Mouse (Mus musculus) testis, adult 2 months (tissue): Measurements from ENCODE around the gene Add3. TPM values are rescaled to one million over a fixed set of nuclear protein-coding genes. Genes with fewer than 3 reads are reported as not detected.

ENCODE experiments used
- H3K27ac ChIP-seq: fragments of 200-500 bp; 2 replicates; pipeline ENCODE4 v1.5.1; 2012; ENCODE audit warnings: low read depth, low read length; ENCODE audit not compliant: control insufficient read depth, insufficient read depth
- H3K27me3 ChIP-seq: fragments of 200-500 bp; 2 replicates; pipeline ENCODE4 v1.6.1; 2012; ENCODE audit warnings: mild to moderate bottlenecking, low read length, moderate library complexity; ENCODE audit not compliant: control insufficient read depth, insufficient read depth
- H3K36me3 ChIP-seq: fragments of 200-500 bp; 2 replicates; pipeline ENCODE4 v1.6.1; 2012; ENCODE audit warnings: mild to moderate bottlenecking, low read length; ENCODE audit not compliant: control insufficient read depth, insufficient read depth
- H3K4me1 ChIP-seq: fragments of 200-500 bp; 2 replicates; pipeline ENCODE4 v1.6.1; 2012; ENCODE audit warnings: low read length; ENCODE audit not compliant: control insufficient read depth, insufficient read depth
- H3K4me3 ChIP-seq: fragments of 200-500 bp; 2 replicates; pipeline ENCODE4 v1.5.1; 2012; ENCODE audit warnings: low read depth, mild to moderate bottlenecking, low read length, moderate library complexity, mixed read lengths; ENCODE audit not compliant: control insufficient read depth
- CTCF ChIP-seq: fragments of 200-500 bp; IDR thresholded peaks from 2 replicates; pipeline ENCODE4 v1.5.1; 2012; ENCODE audit warnings: low read depth, mild to moderate bottlenecking, inconsistent platforms, low read length, moderate library complexity; ENCODE audit not compliant: control insufficient read depth, insufficient read depth, insufficient replicate concordance
- POLR2A ChIP-seq: fragments of 200-500 bp; IDR thresholded peaks from 2 replicates; pipeline ENCODE4 v1.6.1; 2012; ENCODE audit warnings: low read depth, mild to moderate bottlenecking, inconsistent platforms, low read length, moderate library complexity; ENCODE audit not compliant: control insufficient read depth
- polyA plus RNA-seq: library from polyadenylated mRNA; depleted of rRNA; stranded (reverse); fragments of >200 nt; gene quantifications from 2 replicates; pipeline ENCODE4 v1.2.3, GENCODE M21; 2012

The Add3 gene
- polyA plus RNA-seq, 1 experiment, result 29.0 TPM

GRCm38 (mm10) chr19:53191867-53192487 lies 51.7 kb downstream of the Add3 start:
- Histone ChIP-seq H3K4me1 (no peaks in the 10 kb centered on the region; the same call in none of the 2 replicates), H3K4me3 (no peak overlapping the region), H3K36me3 (peaks cover 2% of the 10 kb centered on the region), H3K27ac (no peak overlapping the region), H3K27me3 (no peaks in the 10 kb centered on the region)
- TF ChIP-seq CTCF, result no peak
- TF ChIP-seq POLR2A, result no peak

GRCm38 (mm10) chr19:53193190-53193589 lies 52.9 kb downstream of the Add3 start:
- no peak for TF ChIP-seq POLR2A
- TF ChIP-seq CTCF, result no peak
- Histone ChIP-seq H3K36me3 (peaks cover 2% of the 10 kb centered on the region), H3K4me1 (no peaks in the 10 kb centered on the region; the same call in none of the 2 replicates), H3K4me3 (no peak overlapping the region), H3K27ac (no peak overlapping the region), H3K27me3 (no peaks in the 10 kb centered on the region)

GRCm38 (mm10) chr19:53193964-53194582 lies 53.8 kb downstream of the Add3 start:
- Histone ChIP-seq H3K27ac (no peak overlapping the region), H3K4me1 (no peaks in the 10 kb centered on the region; the same call in none of the 2 replicates), H3K4me3 (no peak overlapping the region), H3K27me3 (no peaks in the 10 kb centered on the region), H3K36me3 (peaks cover 2% of the 10 kb centered on the region)
- TF ChIP-seq POLR2A, result no peak
- no peak for TF ChIP-seq CTCF

- TF ChIP-seq POLR2A (no peak), CTCF (no peak)
- H3K4me3 ChIP-seq, result no peak overlapping the region
- no peak overlapping the region for H3K27ac ChIP-seq
- peaks cover 2% of the 10 kb centered on the region for H3K36me3 ChIP-seq
- H3K27me3 ChIP-seq, result no peaks in the 10 kb centered on the region
- no peaks in the 10 kb centered on the region; the same call in none of the 2 replicates for H3K4me1 ChIP-seq
Measured at GRCm38 (mm10) chr19:53194751-53195520, 54.7 kb downstream of the Add3 start.

- no peaks in the 10 kb centered on the region for H3K27me3 ChIP-seq
- TF ChIP-seq CTCF (no peak), POLR2A (no peak)
- no peak overlapping the region for H3K4me3 ChIP-seq
- no peaks in the 10 kb centered on the region; the same call in 1 of the 2 replicates for H3K4me1 ChIP-seq
- no peak overlapping the region for H3K27ac ChIP-seq
- peaks cover 2% of the 10 kb centered on the region for H3K36me3 ChIP-seq
Measured at GRCm38 (mm10) chr19:53196961-53197360, 56.7 kb downstream of the Add3 start.

- Histone ChIP-seq H3K4me1 (no peaks in the 10 kb centered on the region; the same call in 1 of the 2 replicates), H3K4me3 (no peak overlapping the region), H3K36me3 (peaks cover 2% of the 10 kb centered on the region), H3K27me3 (no peaks in the 10 kb centered on the region), H3K27ac (no peak overlapping the region)
- no peak for TF ChIP-seq CTCF
- no peak for TF ChIP-seq POLR2A
Measured at GRCm38 (mm10) chr19:53197766-53198165, 57.5 kb downstream of the Add3 start.
